Mouse (Mus musculus) activated CD4-positive, CD25-positive, alpha-beta regulatory T cell, adult 9 weeks (primary cell): ENCODE results near the gene Hnrnpa0. TPM values are rescaled to one million over a fixed set of nuclear protein-coding genes. Genes with fewer than 3 reads are reported as not detected.

ENCODE experiments used
- polyA plus RNA-seq: library from polyadenylated mRNA; unstranded; fragments of 100-300 nt; shearing (Covaris generic); gene quantifications from one replicate; pipeline ENCODE4 v1.2.1, GENCODE M21; 2017

Hnrnpa0 gene
- polyA plus RNA-seq: 7.6 TPM

GRCm38 (mm10) chr13:58128396-58128767, at the start of gene Hnrnpa0:
Gene Hnrnpa0 (minus strand): TSS chr13:58128556.

GRCm38 (mm10) chr13:58157447-58158098, 29.2 kb upstream of the Hnrnpa0 start, which contains the start of gene Idnk:
Gene Idnk (plus strand): TSS chr13:58157649.

DNA sequence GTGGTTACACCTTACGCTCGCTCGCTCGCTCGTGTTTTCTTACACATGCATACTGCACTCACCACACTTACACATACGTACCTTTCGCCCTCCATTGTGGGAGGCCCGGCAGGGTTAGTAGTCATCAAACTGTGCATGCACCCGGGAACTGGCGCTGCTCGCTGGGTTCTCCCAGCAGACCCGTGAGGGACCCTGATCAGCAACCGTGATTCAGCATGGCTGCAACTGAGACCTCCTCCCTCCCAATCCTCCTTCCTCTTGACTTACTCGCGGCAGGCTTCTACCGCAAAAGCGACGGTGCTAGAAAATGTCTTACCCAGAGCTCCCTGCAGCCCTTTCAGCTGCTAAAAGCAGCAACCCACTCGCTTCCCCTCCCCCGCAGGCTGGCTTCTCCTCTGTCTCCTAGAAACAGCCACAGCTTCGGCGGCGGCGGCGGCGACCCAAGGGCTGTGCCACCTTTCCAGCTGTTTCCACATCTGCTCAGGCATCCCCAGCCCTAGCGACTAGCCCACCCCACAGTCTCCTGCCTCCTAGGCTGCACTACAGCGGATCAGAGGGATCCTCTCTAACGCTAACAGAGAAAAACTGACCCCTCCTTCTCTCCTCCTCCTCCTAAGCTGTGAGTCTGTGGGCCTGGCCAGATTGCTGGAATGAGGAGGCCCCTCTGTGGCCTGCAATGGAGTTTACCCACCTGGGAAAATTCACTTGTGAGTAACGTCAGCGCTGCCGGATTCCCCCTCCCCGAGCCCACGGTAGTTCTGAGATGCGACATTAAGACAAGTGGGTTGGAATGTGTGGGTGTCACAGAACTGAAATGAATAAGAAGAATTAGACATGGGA, 15.1 kb downstream of the Hnrnpa0 start, which contains the start of gene Klhl3:
TSS of gene Klhl3 (minus strand) at position 532 of the 840 bp plus-strand sequence.

Other genes starting within 250 kb of the Hnrnpa0 start
- not detected for gene Spock1, start 220.2 kb downstream of the Hnrnpa0 start, polyA plus RNA-seq
- 2.5 TPM for gene Klhl3, start 15.0 kb downstream of the Hnrnpa0 start, polyA plus RNA-seq
- 210 TPM for gene Idnk, start 29.1 kb upstream of the Hnrnpa0 start, polyA plus RNA-seq
- gene Ubqln1, start 87.1 kb upstream of the Hnrnpa0 start, polyA plus RNA-seq: 10.3 TPM
- 0.54 TPM for gene Gkap1, start 147.1 kb upstream of the Hnrnpa0 start, polyA plus RNA-seq
- not detected for gene Kif27, start 230.6 kb upstream of the Hnrnpa0 start, polyA plus RNA-seq